Mouse (Mus musculus): ENCODE measurements at regions not wholly inside any gene's neighbourhood (a gene's known extent, or its start where the extent isn't known, plus 50 kb on each side); places are given as distances from the start of the nearest gene placed in this dataset.

- ATAC-seq (ENCODE audit: insufficient number of reproducible peaks, low FRiP score, low TSS enrichment) = no peak
Observed at GRCm38 (mm10) chr4:62755237-62755900, 195.7 kb downstream of the Rgs3 start.

GRCm38 (mm10) chr4:62756721-62757206 is 197.1 kb downstream of the Rgs3 start:
- no peak for ATAC-seq (ENCODE audit: insufficient number of reproducible peaks, low FRiP score, low TSS enrichment)

GRCm38 (mm10) chr4:62760748-62761604 is 201.3 kb downstream of the Rgs3 start:
- ATAC-seq (ENCODE audit: insufficient number of reproducible peaks, low FRiP score, low TSS enrichment) = no peak

GRCm38 (mm10) chr4:62761672-62762071 is 202.0 kb downstream of the Rgs3 start:
- no peak for ATAC-seq (ENCODE audit: insufficient number of reproducible peaks, low FRiP score, low TSS enrichment)

GRCm38 (mm10) chr4:62763990-62764389 is 201.4 kb upstream of the Zfp618 start:
- ATAC-seq (ENCODE audit: insufficient number of reproducible peaks, low FRiP score, low TSS enrichment) = peak; percentile 88

- no peak for ATAC-seq (ENCODE audit: insufficient number of reproducible peaks, low FRiP score, low TSS enrichment)
Observed at GRCm38 (mm10) chr4:62769469-62770234, 195.7 kb upstream of the Zfp618 start.

- no peak for ATAC-seq (ENCODE audit: insufficient number of reproducible peaks, low FRiP score, low TSS enrichment)
Observed at GRCm38 (mm10) chr4:62775005-62775609, 190.3 kb upstream of the Zfp618 start.

GRCm38 (mm10) chr4:62776881-62777280 is 188.5 kb upstream of the Zfp618 start:
- ATAC-seq (ENCODE audit: insufficient number of reproducible peaks, low FRiP score, low TSS enrichment) = no peak

GRCm38 (mm10) chr4:62777436-62777835 is 187.9 kb upstream of the Zfp618 start:
- ATAC-seq (ENCODE audit: insufficient number of reproducible peaks, low FRiP score, low TSS enrichment) = no peak

- ATAC-seq (ENCODE audit: insufficient number of reproducible peaks, low FRiP score, low TSS enrichment) = no peak
Observed at GRCm38 (mm10) chr4:62778621-62779020, 186.8 kb upstream of the Zfp618 start.

- peak; percentile 86 for ATAC-seq (ENCODE audit: insufficient number of reproducible peaks, low FRiP score, low TSS enrichment)
Observed at GRCm38 (mm10) chr4:62780409-62780808, 185.0 kb upstream of the Zfp618 start.

- no peak for ATAC-seq (ENCODE audit: insufficient number of reproducible peaks, low FRiP score, low TSS enrichment)
Observed at GRCm38 (mm10) chr4:62780837-62781236, 184.5 kb upstream of the Zfp618 start.

- ATAC-seq (ENCODE audit: insufficient number of reproducible peaks, low FRiP score, low TSS enrichment) = no peak
Observed at GRCm38 (mm10) chr4:62781309-62781800, 184.0 kb upstream of the Zfp618 start.

- ATAC-seq (ENCODE audit: insufficient number of reproducible peaks, low FRiP score, low TSS enrichment) = no peak
Observed at GRCm38 (mm10) chr4:62785711-62786110, 179.7 kb upstream of the Zfp618 start.

- ATAC-seq (ENCODE audit: insufficient number of reproducible peaks, low FRiP score, low TSS enrichment) = no peak
Observed at GRCm38 (mm10) chr4:62789696-62790095, 175.7 kb upstream of the Zfp618 start.

GRCm38 (mm10) chr4:62793582-62793981 is 171.8 kb upstream of the Zfp618 start:
- no peak for ATAC-seq (ENCODE audit: insufficient number of reproducible peaks, low FRiP score, low TSS enrichment)

GRCm38 (mm10) chr4:62795538-62795937 is 169.8 kb upstream of the Zfp618 start:
- no peak for ATAC-seq (ENCODE audit: insufficient number of reproducible peaks, low FRiP score, low TSS enrichment)

- ATAC-seq (ENCODE audit: insufficient number of reproducible peaks, low FRiP score, low TSS enrichment) = no peak
Observed at GRCm38 (mm10) chr4:62799923-62800322, 165.4 kb upstream of the Zfp618 start.

GRCm38 (mm10) chr4:62805841-62806240 is 159.5 kb upstream of the Zfp618 start:
- peak; percentile 56 for ATAC-seq (ENCODE audit: insufficient number of reproducible peaks, low FRiP score, low TSS enrichment)

GRCm38 (mm10) chr4:62806786-62807185 is 158.6 kb upstream of the Zfp618 start:
- ATAC-seq (ENCODE audit: insufficient number of reproducible peaks, low FRiP score, low TSS enrichment) = no peak

All from cerebellum, adult (tissue).